Mouse (Mus musculus) heart, postnatal 36 days (tissue): Measurements from ENCODE around the gene Ctsa. TPM values are rescaled to one million over a fixed set of nuclear protein-coding genes. Genes with fewer than 3 reads are reported as not detected.
"Not testable (repeated sequence)": the region's sequence is repeated elsewhere in the genome, so short reads cannot be mapped to it uniquely, and the experiment has no call there.

Experiments used
- DNase-seq, 2 experiments: peaks; one replicate each; pipeline ENCODE4 v3.0.0; 2021 to 2022
- intact Hi-C: fragments of 180-260 bp; cut with DNase I; formaldehyde crosslinking; loops from one replicate; pipeline ENCODE4 v1.15.1; 2025
- total RNA-seq, 2 experiments: library from RNA; stranded (reverse); gene quantifications; 2 replicates each; pipeline ENCODE4 v1.2.3; 2021

The Ctsa gene
- total RNA-seq, 2 experiments from 2014 or later, result 103 to 106 TPM

GRCm38 (mm10) chr2:164871602-164872303, 39.1 kb downstream of the Ctsa start:
- intact Hi-C loops, result no loop called here
- DNase-seq, result no peak

GRCm38 (mm10) chr2:164873621-164874020, 40.9 kb downstream of the Ctsa start:
- intact Hi-C loops, result no loop called here
- DNase-seq, result no peak

GRCm38 (mm10) chr2:164874239-164874769, 41.6 kb downstream of the Ctsa start:
- intact Hi-C loops, result no loop called here
- peak; percentile 43 to 63 for DNase-seq

- intact Hi-C loops, result loop anchor here (5.0 kb wide), 1 partner anchor 43 kb away; the partner anchor contains the start of genes Ctsa and Neurl2
- not testable (repeated sequence) for DNase-seq
Observed at GRCm38 (mm10) chr2:164875648-164876047, 43.0 kb downstream of the Ctsa start.

GRCm38 (mm10) chr2:164877376-164878215, 44.9 kb downstream of the Ctsa start:
- intact Hi-C loops, result loop anchor here (5.0 kb wide), 1 partner anchor 45 kb away; the partner anchor contains the start of genes Ctsa and Neurl2
- not testable (repeated sequence) for DNase-seq

- intact Hi-C loops, result loop anchor here (1.0 to 5.0 kb wide), 2 partner anchors 33 to 46 kb away; partner anchors contain the start of genes Ctsa, Neurl2 and Zfp335
- peak; percentile 57 to 64 for DNase-seq
Observed at GRCm38 (mm10) chr2:164878509-164879227, 46.0 kb downstream of the Ctsa start.

- intact Hi-C loops, result loop anchor here (1.0 to 5.0 kb wide), 2 partner anchors 32 to 47 kb away; partner anchors contain the start of genes Ctsa, Neurl2 and Zfp335
- DNase-seq, result peak; percentile 97
Observed at GRCm38 (mm10) chr2:164879228-164879567, 46.5 kb downstream of the Ctsa start, which contains the start of gene Pcif1. Gene Pcif1 (plus strand): TSS chr2:164879304.

GRCm38 (mm10) chr2:164879568-164880277, 47.0 kb downstream of the Ctsa start:
- intact Hi-C loops, result loop anchor here (1.0 to 5.0 kb wide), 2 partner anchors 32 to 47 kb away; partner anchors contain the start of genes Ctsa, Neurl2 and Zfp335

GRCm38 (mm10) chr2:164882619-164883018, 49.9 kb downstream of the Ctsa start:
- intact Hi-C loops, result no loop called here
- DNase-seq, result no peak

More at GRCm38 (mm10) chr2:164879568-164880277, 47.0 kb downstream of the Ctsa start:
- DNase-seq, result peak; percentile 92 to 93

GRCm38 (mm10) chr2:164885788-164886187, 53.1 kb downstream of the Ctsa start:
- DNase-seq, result peak; percentile 78 to 81
- intact Hi-C loops, result no loop called here

GRCm38 (mm10) chr2:164886617-164887016, 53.9 kb downstream of the Ctsa start:
- DNase-seq, result no peak
- intact Hi-C loops, result no loop called here

GRCm38 (mm10) chr2:164888996-164889395, 56.3 kb downstream of the Ctsa start:
- DNase-seq, result no peak
- intact Hi-C loops, result no loop called here

- intact Hi-C loops, result no loop called here
- DNase-seq, result no peak
Observed at GRCm38 (mm10) chr2:164889960-164890359, 57.3 kb downstream of the Ctsa start.

Other genes starting within 250 kb of the Ctsa start
- gene Wfdc6a, start 247.4 kb upstream of the Ctsa start, total RNA-seq, result under 1 TPM in 1 of 2 experiments, not detected in 1; 0.53 TPM
- not detected for gene Eppin, start 239.3 kb upstream of the Ctsa start, total RNA-seq
- not detected for gene Wfdc6b, start 219.4 kb upstream of the Ctsa start, total RNA-seq
- not detected for gene Wfdc8, start 219.2 kb upstream of the Ctsa start, total RNA-seq
- not detected for gene Wfdc16, start 194.1 kb upstream of the Ctsa start, total RNA-seq
- not detected for gene Wfdc10, start 176.8 kb upstream of the Ctsa start, total RNA-seq
- not detected for gene Wfdc9, start 176.3 kb upstream of the Ctsa start, total RNA-seq
- gene Wfdc11, start 158.8 kb upstream of the Ctsa start, total RNA-seq, result not detected
- gene Wfdc13, start 147.8 kb upstream of the Ctsa start, total RNA-seq, result not detected
- not detected for gene Spint4, start 134.4 kb upstream of the Ctsa start, total RNA-seq
- not detected for gene Spint5, start 117.6 kb upstream of the Ctsa start, total RNA-seq
- gene Wfdc3, start 86.9 kb upstream of the Ctsa start, total RNA-seq, result not detected
- gene Dnttip1, start 86.9 kb upstream of the Ctsa start, total RNA-seq, result 10 to 100 TPM; 22.8 to 29.3 TPM
- gene Ube2c, start 63.0 kb upstream of the Ctsa start, total RNA-seq, result 1 to 10 TPM; 2.5 to 3.1 TPM
- gene Tnnc2, start 52.9 kb upstream of the Ctsa start, total RNA-seq, result not detected
- 10 to 100 TPM; 23.4 to 29.0 TPM for gene Snx21, start 47.0 kb upstream of the Ctsa start, total RNA-seq
- gene Acot8, start 28.0 kb upstream of the Ctsa start, total RNA-seq, result 10 to 100 TPM; 10.4 to 13.0 TPM
- 1 to 10 TPM; 2.5 to 2.7 TPM for gene Zswim3, start 27.8 kb upstream of the Ctsa start, total RNA-seq
- gene Zswim1, start 10.2 kb upstream of the Ctsa start, total RNA-seq, result 1 to 10 TPM; 4.2 to 4.5 TPM
- under 1 TPM; 0.46 to 0.78 TPM for gene Spata25, start 4.3 kb upstream of the Ctsa start, total RNA-seq
- gene Neurl2, start 583 bp downstream of the Ctsa start, total RNA-seq, result 10 to 100 TPM; 46.2 to 51.4 TPM
- 10 to 100 TPM; 40.3 to 46.3 TPM for gene Pltp, start 24.8 kb downstream of the Ctsa start, total RNA-seq
- gene Pcif1, start 46.4 kb downstream of the Ctsa start, total RNA-seq, result 10 to 100 TPM; 34.1 to 34.5 TPM
- 10 to 100 TPM in 1 of 2 experiments, 1 to 10 TPM in 1; 8.5 to 10.0 TPM for gene Zfp335, start 78.9 kb downstream of the Ctsa start, total RNA-seq
- gene Mmp9, start 107.9 kb downstream of the Ctsa start, total RNA-seq, result under 1 TPM; 0.87 to 0.97 TPM
- gene Slc12a5, start 127.9 kb downstream of the Ctsa start, total RNA-seq, result under 1 TPM; 0.33 to 0.87 TPM
- 10 to 100 TPM; 17.7 to 18.3 TPM for gene Ncoa5, start 202.0 kb downstream of the Ctsa start, total RNA-seq
- 1 to 10 TPM; 1.7 to 3.2 TPM for gene Cd40, start 222.8 kb downstream of the Ctsa start, total RNA-seq